Mouse (Mus musculus): Measurements from ENCODE around the gene Ubr4.

DNA sequence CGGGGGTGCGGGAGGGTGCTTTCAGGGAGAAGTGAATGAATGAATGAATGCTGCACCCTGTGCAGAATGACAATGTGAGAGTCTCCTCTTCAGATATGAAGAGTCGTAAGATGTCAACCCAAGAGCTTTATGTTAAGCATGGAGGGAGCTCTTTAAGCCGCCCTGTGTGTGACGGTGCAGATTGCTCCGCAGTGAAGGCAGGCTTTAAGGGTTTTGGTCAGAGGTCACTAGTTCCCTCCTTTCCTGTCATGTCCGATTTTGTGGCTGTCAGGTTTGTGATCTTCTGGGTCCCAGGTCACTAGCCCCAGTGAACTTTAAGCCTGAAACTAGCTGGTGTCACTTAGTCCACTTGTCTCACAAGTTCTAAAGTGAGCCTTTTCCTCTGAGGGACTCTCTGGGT lies 423 bp downstream of the Ubr4 start:
- TF ChIP-seq CTCF (IDR thresholded peaks at IDR 0.05; ENCODE audit: low read depth) = no peak
- no peak for TF ChIP-seq EP300 (IDR thresholded peaks at IDR 0.05; ENCODE audit: low read depth)
